Mouse (Mus musculus): Measurements from ENCODE around the gene Plekhg6. TPM values are rescaled to one million over a fixed set of nuclear protein-coding genes. Genes with fewer than 3 reads are reported as not detected.

Gene Plekhg6
- polyA plus RNA-seq, 1 experiment from 2014 or later, result 3.4 TPM

DNA sequence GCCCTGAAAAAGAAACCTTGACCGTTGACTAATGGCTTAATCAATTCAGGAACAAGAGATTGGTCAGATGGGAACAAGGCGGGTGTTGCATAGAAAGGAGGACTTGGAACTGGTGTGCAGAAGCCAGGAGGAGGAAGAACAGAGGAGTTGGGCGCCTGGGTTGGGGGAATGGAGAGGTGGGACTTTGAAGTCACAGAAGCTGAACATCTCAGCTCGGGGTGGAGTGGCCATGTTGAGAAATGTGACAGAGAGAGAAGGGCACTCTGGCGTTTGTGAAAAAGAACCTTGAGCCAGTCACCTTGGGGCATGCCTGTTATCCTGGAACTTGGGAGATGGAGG, 28.6 kb downstream of the Plekhg6 start:
- H3K4me2 ChIP-seq (ENCODE audit: low read length), result peak overlapping the region; percentile 67

GRCm38 (mm10) chr6:125351368-125352045, 29.1 kb downstream of the Plekhg6 start:
- peak; percentile 46 for DNase-seq (ENCODE audit: low spot score)

More for the DNA sequence above, 28.6 kb downstream of the Plekhg6 start:
- ATAC-seq (replicated peaks; ENCODE audit: low FRiP score, low read depth) (no peak), DNase-seq (ENCODE audit: low spot score) (no peak)
- H3K9me3 ChIP-seq (replicated peaks; ENCODE audit: low read length), result no peaks in the 10 kb centered on the region
- H3K4me1 ChIP-seq (replicated peaks; ENCODE audit: insufficient read depth, low read length), result peaks cover 48% of the 10 kb centered on the region
- H3K36me3 ChIP-seq (ENCODE audit: insufficient read depth, low read length), result no peaks in the 10 kb centered on the region
- no peak overlapping the region for H3K27ac ChIP-seq
- no peak for TF ChIP-seq CTCF (IDR thresholded peaks at IDR 0.05; ENCODE audit: low read depth)
- 48% methylated on average over 5 of the region's 5 CpGs for WGBS
- H3K27me3 ChIP-seq (ENCODE audit: insufficient read depth, low read length), result no peaks in the 10 kb centered on the region
- H3K4me3 ChIP-seq (replicated peaks; ENCODE audit: low read depth, low read length), result 0 out of 2 replicates have a peak overlapping the region, but pooled peaks have one; percentile 2
- H3K9ac ChIP-seq (ENCODE audit: low read depth, low read length), result no peak overlapping the region

GRCm38 (mm10) chr6:125350995-125351324, 29.6 kb downstream of the Plekhg6 start:
- DNase-seq (ENCODE audit: low spot score) (no peak), ATAC-seq (replicated peaks; ENCODE audit: low FRiP score, low read depth) (no peak)
- Histone ChIP-seq H3K9ac (ENCODE audit: low read depth, low read length) (peak overlapping the region; percentile 66), H3K27me3 (ENCODE audit: insufficient read depth, low read length) (no peaks in the 10 kb centered on the region), H3K27ac (peak overlapping the region; percentile 80; the same call in 1 of the 2 replicates), H3K9me3 (replicated peaks; ENCODE audit: low read length) (no peaks in the 10 kb centered on the region), H3K36me3 (ENCODE audit: insufficient read depth, low read length) (no peaks in the 10 kb centered on the region), H3K4me2 (ENCODE audit: low read length) (peak overlapping the region; percentile 67), H3K4me1 (replicated peaks; ENCODE audit: insufficient read depth, low read length) (peaks cover 43% of the 10 kb centered on the region), H3K4me3 (replicated peaks; ENCODE audit: low read depth, low read length) (peak overlapping the region; percentile 53)
- no peak for TF ChIP-seq CTCF (IDR thresholded peaks at IDR 0.05; ENCODE audit: low read depth)
- WGBS, result 53% methylated on average over 2 of the region's 2 CpGs

More at GRCm38 (mm10) chr6:125351368-125352045, 29.1 kb downstream of the Plekhg6 start:
- no peak overlapping the region for H3K27ac ChIP-seq
- peak overlapping the region; percentile 67 for H3K4me2 ChIP-seq (ENCODE audit: low read length)
- 43% methylated on average over 8 of the region's 8 CpGs for WGBS
- no peaks in the 10 kb centered on the region for H3K9me3 ChIP-seq (replicated peaks; ENCODE audit: low read length)
- ATAC-seq (replicated peaks; ENCODE audit: low FRiP score, low read depth), result no peak
- TF ChIP-seq CTCF (IDR thresholded peaks at IDR 0.05; ENCODE audit: low read depth), result no peak
- H3K9ac ChIP-seq (ENCODE audit: low read depth, low read length), result 0 out of 2 replicates have a peak overlapping the region, but pooled peaks have one; percentile 66
- H3K27me3 ChIP-seq (ENCODE audit: insufficient read depth, low read length), result no peaks in the 10 kb centered on the region
- H3K4me1 ChIP-seq (replicated peaks; ENCODE audit: insufficient read depth, low read length), result peaks cover 48% of the 10 kb centered on the region
- H3K36me3 ChIP-seq (ENCODE audit: insufficient read depth, low read length), result no peaks in the 10 kb centered on the region
- H3K4me3 ChIP-seq (replicated peaks; ENCODE audit: low read depth, low read length), result 0 out of 2 replicates have a peak overlapping the region, but pooled peaks have one; percentile 2

DNA sequence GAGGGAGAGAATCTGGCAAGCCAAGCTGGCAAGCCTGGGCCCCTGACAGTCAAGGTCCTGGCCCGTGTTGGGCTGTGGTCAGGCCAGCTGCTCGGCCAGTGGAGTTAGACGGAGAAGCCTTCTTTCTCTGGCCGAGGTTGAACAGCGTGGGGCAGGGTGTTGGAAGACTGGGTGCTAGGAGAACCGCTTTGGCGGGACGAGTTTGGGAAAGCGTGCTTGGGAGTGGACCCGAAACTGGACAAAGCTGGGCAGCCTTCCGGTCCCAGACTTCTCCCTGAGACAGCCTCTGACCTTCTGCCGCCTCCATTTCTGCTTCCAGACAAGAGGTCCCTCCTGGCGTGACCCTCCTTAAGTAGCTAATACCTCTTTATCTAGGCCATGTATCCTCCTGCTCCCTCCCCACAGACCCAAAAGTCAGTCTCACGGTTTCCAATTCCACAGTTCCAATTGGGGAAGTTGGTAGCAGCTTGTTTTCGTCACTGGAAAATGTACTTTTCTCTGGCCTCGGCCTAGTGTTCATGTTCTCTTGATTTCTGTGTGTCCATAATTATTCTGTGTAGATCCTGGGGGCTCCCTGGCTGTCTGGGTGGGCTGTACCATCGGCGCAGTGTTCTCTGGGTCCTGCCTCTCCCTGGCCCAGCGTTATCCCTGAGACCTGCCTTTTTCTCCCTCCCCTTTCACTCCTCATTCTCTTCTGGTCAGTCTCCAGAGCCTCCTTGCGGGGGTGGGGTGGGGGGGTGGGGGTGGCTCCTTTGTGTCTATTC, 30.2 kb downstream of the Plekhg6 start:
- H3K27ac ChIP-seq, result peak overlapping the region; percentile 80
- peak overlapping the region; percentile 66 for H3K9ac ChIP-seq (ENCODE audit: low read depth, low read length)
- H3K27me3 ChIP-seq (ENCODE audit: insufficient read depth, low read length), result no peaks in the 10 kb centered on the region
- H3K4me2 ChIP-seq (ENCODE audit: low read length), result peak overlapping the region; percentile 67
- no peaks in the 10 kb centered on the region for H3K9me3 ChIP-seq (replicated peaks; ENCODE audit: low read length)
- WGBS, result 1% methylated on average over 20 of the region's 20 CpGs
- no peak for TF ChIP-seq CTCF (IDR thresholded peaks at IDR 0.05; ENCODE audit: low read depth)
- peak overlapping the region; percentile 53 for H3K4me3 ChIP-seq (replicated peaks; ENCODE audit: low read depth, low read length)
- no peaks in the 10 kb centered on the region for H3K36me3 ChIP-seq (ENCODE audit: insufficient read depth, low read length)
- ATAC-seq (replicated peaks; ENCODE audit: low FRiP score, low read depth) (peak; percentile 9; the same call in 1 of the 2 replicates), DNase-seq (ENCODE audit: low spot score) (peak; percentile 56)
- H3K4me1 ChIP-seq (replicated peaks; ENCODE audit: insufficient read depth, low read length), result peaks cover 37% of the 10 kb centered on the region

DNA sequence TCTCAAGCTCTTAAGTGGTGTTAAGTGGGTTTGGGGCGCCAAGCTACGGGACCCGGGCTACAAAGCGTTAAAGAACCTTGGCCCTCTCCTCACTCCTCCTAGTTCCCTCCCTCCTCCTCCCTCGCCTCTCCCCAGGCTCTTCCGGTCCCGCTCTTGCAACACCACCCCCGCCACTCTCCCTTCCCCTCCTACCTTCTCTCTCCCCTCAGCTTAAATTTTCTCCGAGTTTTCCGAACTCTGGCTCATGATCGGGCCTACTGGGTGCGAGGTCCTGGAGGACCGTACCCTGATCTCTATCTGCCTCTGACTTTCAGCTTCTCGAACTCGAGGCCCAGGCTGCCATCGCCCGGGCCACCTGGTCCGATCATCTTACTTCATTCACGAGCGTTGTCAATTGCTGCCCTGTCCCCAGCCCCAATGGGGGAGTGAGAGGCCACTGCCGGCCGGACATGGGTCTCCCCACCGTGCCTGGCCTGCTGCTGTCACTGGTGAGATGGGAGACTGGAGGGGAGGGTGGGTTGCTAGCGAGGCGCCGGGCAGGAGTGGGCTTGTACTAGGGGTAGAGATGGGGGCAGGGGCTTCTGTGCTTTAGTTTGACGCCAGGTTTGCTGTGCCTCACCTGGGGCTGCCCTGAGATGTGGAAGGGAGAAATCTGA, 30.9 kb downstream of the Plekhg6 start:
- ATAC-seq (replicated peaks; ENCODE audit: low FRiP score, low read depth), result peak; percentile 73
- TF ChIP-seq CTCF (IDR thresholded peaks at IDR 0.05; ENCODE audit: low read depth), result no peak
- WGBS, result under 1% methylated on average over 27 of the region's 27 CpGs
- Histone ChIP-seq H3K27ac (peak overlapping the region; percentile 80), H3K4me3 (replicated peaks; ENCODE audit: low read depth, low read length) (peak overlapping the region; percentile 53), H3K27me3 (ENCODE audit: insufficient read depth, low read length) (no peaks in the 10 kb centered on the region), H3K4me1 (replicated peaks; ENCODE audit: insufficient read depth, low read length) (peaks cover 30% of the 10 kb centered on the region), H3K4me2 (ENCODE audit: low read length) (peak overlapping the region; percentile 67), H3K9ac (ENCODE audit: low read depth, low read length) (peak overlapping the region; percentile 66), H3K9me3 (replicated peaks; ENCODE audit: low read length) (no peaks in the 10 kb centered on the region), H3K36me3 (ENCODE audit: insufficient read depth, low read length) (no peaks in the 10 kb centered on the region)
- peak; percentile 97 for DNase-seq (ENCODE audit: low spot score)
